Mouse (Mus musculus): ENCODE measurements around the gene Olfr622.

Olfr622 gene

DNA sequence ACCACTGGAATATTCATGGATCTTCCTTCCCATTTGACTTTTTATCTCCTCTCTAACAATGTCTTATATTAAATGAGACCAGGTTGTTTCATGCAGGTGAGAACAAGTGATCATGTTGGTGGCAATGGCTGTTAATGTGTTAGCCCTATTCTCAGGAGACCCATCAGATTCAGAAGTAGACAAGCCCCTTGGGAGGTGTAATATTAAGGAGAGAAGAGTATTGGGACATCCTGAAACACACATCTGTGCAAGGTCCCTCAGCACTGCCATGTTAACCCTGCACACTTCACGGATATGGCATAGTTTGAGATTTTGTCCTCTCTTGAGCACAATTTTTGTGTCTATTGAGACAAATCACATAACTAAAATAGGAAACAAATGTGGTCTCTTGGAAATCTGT, at the start of gene Olfr622:
Gene Olfr622, minus strand, starts transcription at position 101 of the 400 bp plus-strand sequence.
- DNase-seq: no peak

DNA sequence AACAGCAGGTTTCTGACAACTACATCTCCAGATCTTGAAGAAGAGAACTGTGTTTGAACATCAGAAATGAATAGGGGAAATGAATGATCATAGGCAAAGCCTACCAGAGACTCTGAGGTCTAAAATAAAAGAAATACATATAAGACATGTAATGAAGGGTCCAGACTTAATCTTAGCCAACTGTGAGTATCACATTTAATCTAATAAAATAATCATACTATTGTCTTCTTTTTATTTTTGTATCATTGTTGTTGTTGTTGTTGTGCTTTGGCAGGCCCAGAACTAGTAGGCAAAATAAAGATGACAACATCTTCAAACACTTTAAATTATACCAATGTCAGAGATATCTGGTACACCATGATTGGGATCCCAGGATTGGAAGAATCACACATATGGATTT, 39.9 kb upstream of the Olfr622 start, which contains the start of gene Olfr625-ps1:
Gene Olfr625-ps1, plus strand, starts transcription at position 301 of the 400 bp plus-strand sequence.
- DNase-seq: no peak

DNA sequence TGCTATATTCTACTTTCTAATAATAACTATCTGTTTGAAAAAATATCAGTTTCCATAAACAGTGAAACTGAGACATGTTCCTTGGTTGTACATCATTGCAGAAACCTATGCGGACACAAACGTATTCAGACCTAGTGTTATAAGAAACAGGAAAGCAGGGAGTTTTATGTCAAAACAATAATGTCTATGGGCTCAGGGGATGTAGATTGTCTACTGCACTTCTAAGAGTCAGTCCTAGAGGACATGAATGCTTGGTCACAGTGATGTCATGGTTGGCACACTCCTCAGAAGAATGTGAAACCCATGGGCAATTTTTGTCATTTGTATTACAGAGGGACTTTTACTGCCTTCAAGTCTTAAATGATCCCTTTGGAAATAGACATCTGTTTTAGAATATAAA, 28.6 kb upstream of the Olfr622 start, which contains the start of gene Olfr624:
Gene Olfr624, minus strand, starts transcription at position 101 of the 400 bp plus-strand sequence.
- no peak for DNase-seq

DNA sequence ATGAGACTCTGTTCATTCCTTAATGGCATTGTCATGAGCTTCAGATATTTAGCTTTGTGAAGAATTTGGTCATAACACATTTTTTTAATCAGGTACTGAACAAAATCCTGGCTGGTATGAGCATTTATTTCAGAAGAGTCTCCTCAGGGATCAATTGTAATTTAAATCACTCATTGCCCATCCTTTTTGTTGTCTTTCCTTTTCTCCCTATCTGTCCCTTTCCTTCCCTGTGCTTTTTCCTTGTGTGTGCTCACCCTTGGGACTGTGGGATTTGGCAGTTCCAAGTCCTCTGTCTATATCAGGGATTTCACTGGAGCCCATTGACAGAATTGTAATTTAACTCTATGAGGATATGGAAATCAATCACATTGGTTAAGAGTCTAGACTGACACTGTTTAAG, 21.1 kb upstream of the Olfr622 start, which contains the start of gene Olfr623:
Gene Olfr623, minus strand, starts transcription at position 101 of the 400 bp plus-strand sequence.
- no peak for DNase-seq

DNA sequence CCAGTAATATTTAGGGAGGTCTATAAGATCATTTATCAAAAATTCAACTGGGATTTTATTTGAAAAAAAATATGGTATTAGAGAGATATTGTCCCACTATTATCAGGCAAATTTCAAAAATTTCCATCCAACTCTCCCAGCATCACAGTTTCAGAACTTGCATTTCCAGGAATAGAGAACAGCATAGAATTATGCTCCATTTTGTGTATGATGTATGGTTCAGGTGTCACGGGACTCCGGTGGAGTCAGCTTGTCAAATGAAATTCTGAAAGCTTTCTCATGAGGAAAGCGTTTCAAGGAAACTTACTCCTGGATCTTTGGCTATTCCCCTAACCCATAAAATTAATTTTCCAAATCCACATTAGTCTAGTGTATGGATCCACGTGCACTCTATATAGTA, 1.6 kb upstream of the Olfr622 start:
- DNase-seq: no peak

DNA sequence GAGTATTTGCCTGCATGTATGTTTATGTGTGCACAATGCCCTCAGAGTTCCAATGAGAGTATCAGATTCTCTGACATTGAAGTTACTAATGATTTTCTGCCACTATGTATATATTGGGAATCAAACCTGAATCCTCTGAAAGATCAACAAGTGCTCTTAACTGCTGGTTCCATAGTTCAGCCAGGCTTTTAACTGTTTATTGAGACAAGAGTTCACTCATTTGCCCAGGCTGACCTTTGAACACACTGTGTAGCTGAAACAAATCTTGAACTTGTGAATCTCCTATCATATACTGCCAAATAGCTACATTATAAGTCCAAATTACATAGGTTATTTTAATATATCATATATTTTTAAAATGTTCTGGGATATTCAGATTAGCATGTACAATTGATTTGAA, 5.7 kb downstream of the Olfr622 start:
- DNase-seq: no peak

DNA sequence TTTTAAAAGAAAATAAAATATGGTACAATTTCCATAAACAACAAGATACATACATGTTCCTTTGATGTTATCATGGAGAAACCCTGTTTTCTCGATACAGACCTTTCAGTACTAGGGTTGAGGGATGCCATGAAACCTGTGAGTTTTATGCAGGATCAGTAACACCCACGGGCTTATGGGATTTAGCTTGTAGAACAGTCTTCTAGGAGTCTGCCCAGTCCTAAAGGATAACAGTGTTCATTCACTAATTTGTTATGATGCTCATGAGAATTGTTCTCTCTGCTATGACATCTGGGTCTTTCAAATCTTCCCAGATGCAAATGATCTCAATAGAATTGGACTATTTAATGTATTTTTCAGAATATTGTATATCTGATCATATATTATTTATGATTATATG, 30.1 kb downstream of the Olfr622 start, which contains the start of gene Olfr620:
Gene Olfr620, minus strand, starts transcription at position 101 of the 400 bp plus-strand sequence.
- DNase-seq: no peak

DNA sequence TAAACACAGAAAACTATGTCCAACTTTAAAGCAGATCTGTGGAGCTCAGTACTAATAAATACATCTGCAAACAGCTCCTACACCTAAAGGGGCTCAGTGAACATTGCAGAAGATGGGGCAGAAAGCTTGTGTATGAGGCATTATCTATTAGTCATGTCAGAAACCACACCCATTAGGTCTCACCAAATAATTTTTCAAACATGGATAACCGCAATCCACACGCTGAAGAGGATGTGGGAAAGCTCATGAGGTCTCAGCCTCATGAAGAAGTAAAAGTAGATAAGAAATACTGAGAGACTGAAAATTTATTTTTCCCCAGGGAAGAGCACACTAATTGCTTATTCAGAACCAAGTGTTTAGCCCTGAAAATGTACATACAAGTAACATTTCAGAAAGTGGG, 35.1 kb downstream of the Olfr622 start:
- DNase-seq: no peak

DNA sequence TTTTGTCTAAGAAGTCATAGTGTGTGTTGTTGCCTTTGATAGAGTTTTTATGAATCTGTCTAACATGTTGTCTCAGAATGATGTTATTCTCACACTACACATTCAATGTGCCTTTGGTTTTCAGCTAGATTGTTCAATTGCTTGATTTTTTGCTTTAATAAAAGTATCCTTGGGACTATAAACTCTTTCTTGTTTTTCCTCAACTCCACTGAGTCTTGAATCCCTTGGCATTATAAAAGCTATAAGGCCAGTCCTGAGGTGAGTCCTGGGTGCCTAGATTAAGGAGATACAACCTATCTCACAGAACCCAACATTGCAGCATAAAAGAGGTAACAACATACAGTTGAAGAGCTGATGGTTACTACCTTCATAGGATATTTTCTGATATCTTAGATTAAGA, 42.2 kb downstream of the Olfr622 start, which contains the start of gene Olfr619:
Gene Olfr619, plus strand, starts transcription at position 301 of the 400 bp plus-strand sequence.
- DNase-seq: no peak

DNA sequence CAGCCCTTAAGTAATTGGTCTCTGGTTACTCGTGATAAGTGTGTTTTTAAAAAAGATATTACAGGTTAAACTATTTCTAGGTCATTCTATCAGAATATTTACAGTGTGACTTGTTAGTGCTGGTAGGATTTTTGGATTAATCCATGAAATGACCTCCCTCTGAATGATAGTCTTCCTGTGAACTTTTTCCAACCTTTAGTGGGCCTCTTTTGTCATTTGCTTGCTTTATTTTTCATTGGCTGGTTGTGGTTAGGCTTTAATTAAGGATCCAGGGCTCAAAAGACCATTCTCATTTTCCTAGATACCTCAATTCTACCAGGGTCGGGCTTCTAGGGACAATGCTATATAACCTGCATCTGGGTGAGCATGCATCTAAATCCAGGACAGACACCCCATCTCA, 52.7 kb downstream of the Olfr622 start, which contains the start of gene Olfr618:
Gene Olfr618, plus strand, starts transcription at position 301 of the 400 bp plus-strand sequence.
- no peak for DNase-seq

Measured in lung, postnatal 10 days (tissue).